Mouse (Mus musculus): ENCODE measurements around the gene Rps6ka1. TPM values are rescaled to one million over a fixed set of nuclear protein-coding genes. Genes with fewer than 3 reads are reported as not detected.
A peak's percentile ranks its signal among the peaks of the same experiment; 100 is the strongest.

Rps6ka1 gene
- polyA plus RNA-seq, 1 experiment, result 1.7 TPM

DNA sequence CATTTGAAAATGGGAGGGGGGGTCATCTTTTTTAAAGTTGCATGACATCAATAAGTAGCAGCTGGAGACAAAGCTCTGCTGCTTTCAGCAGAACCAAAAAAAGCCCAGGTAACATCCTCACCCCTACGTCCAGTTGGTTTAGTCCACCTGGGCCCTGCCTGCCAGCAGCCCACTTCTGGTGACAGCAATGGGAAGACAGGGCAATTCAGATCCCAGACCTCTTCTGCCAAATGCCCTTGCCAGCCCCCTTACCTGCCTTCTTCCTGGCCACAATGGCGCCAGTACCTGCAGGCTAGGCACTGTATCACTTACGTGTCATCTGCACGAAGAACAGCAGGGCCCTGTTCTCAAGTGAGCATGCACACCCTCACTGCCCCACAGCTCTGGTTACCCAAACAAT, 2.3 kb downstream of the Rps6ka1 start:
- Histone ChIP-seq H3K4me2 (ENCODE audit: low read depth) (no peak overlapping the region), H3K4me3 (no peak overlapping the region), H3K27me3 (ENCODE audit: control insufficient read depth, insufficient read depth, insufficient read length) (peaks cover 6% of the 10 kb centered on the region), H3K79me2 (ENCODE audit: control insufficient read depth, insufficient read depth) (no peaks in the 10 kb centered on the region), H3ac (ENCODE audit: control insufficient read depth, insufficient read length) (no peak overlapping the region), H3K36me3 (ENCODE audit: control insufficient read depth, insufficient read depth) (no peaks in the 10 kb centered on the region)
- TF ChIP-seq MYOD1 (IDR thresholded peaks at IDR 0.05; ENCODE audit: control insufficient read depth in 1 of 3, insufficient read length in 2 of 3, low read depth in 2 of 3) (no peak), USF1 (IDR thresholded peaks at IDR 0.05; ENCODE audit: low read depth) (no peak), POLR2A (IDR thresholded peaks at IDR 0.05; ENCODE audit: insufficient read length, low read depth) (no peak), TCF12 (IDR thresholded peaks at IDR 0.05; ENCODE audit: insufficient read depth, poor library complexity, severe bottlenecking) (no peak), POLR2AphosphoS2 (IDR thresholded peaks at IDR 0.05; ENCODE audit: insufficient read length, low read depth) (no peak), TCF3 (IDR thresholded peaks at IDR 0.05; ENCODE audit: insufficient read length, low read depth) (no peak), REST (IDR thresholded peaks at IDR 0.05; ENCODE audit: insufficient read depth, insufficient read length) (no peak), SRF (IDR thresholded peaks at IDR 0.05; ENCODE audit: control insufficient read depth, insufficient read length, low read depth) (no peak), CEBPB (IDR thresholded peaks at IDR 0.05; ENCODE audit: insufficient read depth, poor library complexity, severe bottlenecking) (no peak), MAX (IDR thresholded peaks at IDR 0.05; ENCODE audit: low read depth) (no peak), E2F4 (IDR thresholded peaks at IDR 0.05; ENCODE audit: insufficient read depth) (no peak), MYOG (IDR thresholded peaks at IDR 0.05; ENCODE audit: control insufficient read depth in 1 of 3, insufficient read depth in 1 of 3, insufficient read length in 2 of 3, low read depth in 2 of 3) (no peak)

DNA sequence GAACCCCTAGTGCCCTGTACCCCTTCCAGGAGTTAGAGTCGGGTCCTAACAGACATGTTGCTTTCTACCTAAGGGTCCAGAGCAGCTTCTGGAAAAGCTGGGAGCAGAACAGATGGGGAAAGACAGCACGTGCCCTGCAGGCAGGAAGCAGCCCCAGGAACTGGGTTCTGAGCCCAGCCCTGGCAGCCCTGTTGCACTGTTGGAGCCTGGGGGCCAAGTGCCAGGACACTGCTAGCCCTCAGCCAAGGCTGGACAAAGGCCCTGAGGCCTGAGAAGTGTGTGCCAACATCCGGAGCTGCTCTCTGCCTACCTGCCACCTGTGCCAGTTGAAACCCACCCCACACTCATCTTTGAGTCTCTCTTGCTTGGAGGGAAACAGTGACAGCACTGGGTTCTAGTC, 2.7 kb downstream of the Rps6ka1 start:
- Histone ChIP-seq H3K36me3 (ENCODE audit: control insufficient read depth, insufficient read depth) (no peaks in the 10 kb centered on the region), H3K79me2 (ENCODE audit: control insufficient read depth, insufficient read depth) (no peaks in the 10 kb centered on the region), H3K4me3 (no peak overlapping the region), H3K4me2 (ENCODE audit: low read depth) (no peak overlapping the region), H3K27me3 (ENCODE audit: control insufficient read depth, insufficient read depth, insufficient read length) (peaks cover 6% of the 10 kb centered on the region), H3ac (ENCODE audit: control insufficient read depth, insufficient read length) (no peak overlapping the region)
- TF ChIP-seq E2F4 (IDR thresholded peaks at IDR 0.05; ENCODE audit: insufficient read depth) (no peak), MAX (IDR thresholded peaks at IDR 0.05; ENCODE audit: low read depth) (no peak), MYOD1 (IDR thresholded peaks at IDR 0.05; ENCODE audit: control insufficient read depth in 1 of 3, insufficient read length in 2 of 3, low read depth in 2 of 3) (no peak), REST (IDR thresholded peaks at IDR 0.05; ENCODE audit: insufficient read depth, insufficient read length) (no peak), POLR2A (IDR thresholded peaks at IDR 0.05; ENCODE audit: insufficient read length, low read depth) (no peak), USF1 (IDR thresholded peaks at IDR 0.05; ENCODE audit: low read depth) (no peak), TCF3 (IDR thresholded peaks at IDR 0.05; ENCODE audit: insufficient read length, low read depth) (no peak), SRF (IDR thresholded peaks at IDR 0.05; ENCODE audit: control insufficient read depth, insufficient read length, low read depth) (no peak), MYOG (IDR thresholded peaks at IDR 0.05; ENCODE audit: control insufficient read depth in 1 of 3, insufficient read depth in 1 of 3, insufficient read length in 2 of 3, low read depth in 2 of 3) (no peak)

DNA sequence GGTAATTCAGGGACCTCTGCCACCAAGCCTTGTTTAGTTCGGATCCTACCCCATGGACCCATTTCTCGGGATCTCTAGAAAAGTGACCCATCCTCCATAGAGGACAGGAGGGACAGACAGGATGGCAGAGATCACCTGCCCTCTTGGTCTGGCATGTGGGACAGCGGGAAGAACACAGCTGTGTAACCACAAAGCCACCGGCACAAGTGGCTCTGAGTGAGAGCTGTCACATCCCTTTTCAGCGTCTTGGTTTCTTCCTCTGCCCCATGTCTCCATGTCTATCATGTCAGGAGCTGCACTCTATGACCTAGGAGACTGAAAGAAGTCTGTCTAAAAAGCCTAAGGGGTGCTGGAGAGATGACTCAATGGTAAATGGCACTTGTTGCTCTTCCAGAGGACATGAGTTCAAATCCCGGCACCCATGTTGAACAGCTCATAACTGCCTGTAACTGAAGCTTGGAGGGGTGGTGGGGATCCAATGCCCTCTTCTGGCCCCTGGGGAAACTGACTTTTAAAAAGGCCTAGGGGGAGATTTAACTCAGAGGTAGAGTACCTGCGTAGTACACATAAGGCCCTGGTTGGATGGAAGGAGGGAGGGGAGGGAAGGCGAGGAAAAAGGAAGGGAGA, 3.4 kb downstream of the Rps6ka1 start:
- TF ChIP-seq POLR2AphosphoS2 (IDR thresholded peaks at IDR 0.05; ENCODE audit: insufficient read length, low read depth) (no peak), CEBPB (IDR thresholded peaks at IDR 0.05; ENCODE audit: insufficient read depth, poor library complexity, severe bottlenecking) (no peak), REST (IDR thresholded peaks at IDR 0.05; ENCODE audit: insufficient read depth, insufficient read length) (no peak), TCF3 (IDR thresholded peaks at IDR 0.05; ENCODE audit: insufficient read length, low read depth) (peak; percentile 65), E2F4 (IDR thresholded peaks at IDR 0.05; ENCODE audit: insufficient read depth) (no peak), TCF12 (IDR thresholded peaks at IDR 0.05; ENCODE audit: insufficient read depth, poor library complexity, severe bottlenecking) (no peak), POLR2A (IDR thresholded peaks at IDR 0.05; ENCODE audit: insufficient read length, low read depth) (no peak), USF1 (IDR thresholded peaks at IDR 0.05; ENCODE audit: low read depth) (no peak), MAX (IDR thresholded peaks at IDR 0.05; ENCODE audit: low read depth) (no peak), MYOG (IDR thresholded peaks at IDR 0.05; ENCODE audit: control insufficient read depth in 1 of 3, insufficient read depth in 1 of 3, insufficient read length in 2 of 3, low read depth in 2 of 3) (peak; percentile 15 to 91 (median 58)), SRF (IDR thresholded peaks at IDR 0.05; ENCODE audit: control insufficient read depth, insufficient read length, low read depth) (no peak), MYOD1 (IDR thresholded peaks at IDR 0.05; ENCODE audit: control insufficient read depth in 1 of 3, insufficient read length in 2 of 3, low read depth in 2 of 3) (peak in 1 of 3 experiments; percentile 74)
- H3K4me2 ChIP-seq (ENCODE audit: low read depth), result no peak overlapping the region
- no peak overlapping the region for H3K4me3 ChIP-seq
- no peaks in the 10 kb centered on the region for H3K79me2 ChIP-seq (ENCODE audit: control insufficient read depth, insufficient read depth)
- no peak overlapping the region for H3ac ChIP-seq (ENCODE audit: control insufficient read depth, insufficient read length)
- H3K27me3 ChIP-seq (ENCODE audit: control insufficient read depth, insufficient read depth, insufficient read length), result peaks cover 6% of the 10 kb centered on the region
- H3K36me3 ChIP-seq (ENCODE audit: control insufficient read depth, insufficient read depth), result no peaks in the 10 kb centered on the region

DNA sequence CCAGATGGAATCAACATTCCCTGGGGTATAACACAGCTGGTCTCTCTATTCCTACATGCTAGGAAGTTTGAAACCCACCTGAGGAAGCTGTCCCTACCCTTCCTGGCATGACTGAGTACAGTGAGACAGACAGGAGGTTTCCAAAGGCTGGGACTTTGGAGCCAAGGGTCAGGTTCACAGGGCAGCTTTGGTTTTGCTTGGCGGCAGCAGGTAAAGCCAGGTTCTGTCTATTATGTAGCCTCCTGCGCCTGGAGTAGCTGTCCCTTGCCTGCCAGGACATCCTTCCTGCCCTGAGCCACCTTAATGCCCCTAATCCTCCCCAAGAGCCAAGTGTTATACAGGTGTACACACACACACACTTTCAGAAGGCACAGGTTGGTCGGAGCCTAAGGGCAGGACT, 5.7 kb downstream of the Rps6ka1 start:
- Histone ChIP-seq H3K27me3 (ENCODE audit: control insufficient read depth, insufficient read depth, insufficient read length) (peaks cover 3% of the 10 kb centered on the region), H3ac (ENCODE audit: control insufficient read depth, insufficient read length) (no peak overlapping the region), H3K79me2 (ENCODE audit: control insufficient read depth, insufficient read depth) (no peaks in the 10 kb centered on the region), H3K4me2 (ENCODE audit: low read depth) (no peak overlapping the region), H3K4me3 (no peak overlapping the region), H3K36me3 (ENCODE audit: control insufficient read depth, insufficient read depth) (no peaks in the 10 kb centered on the region)
- TF ChIP-seq SRF (IDR thresholded peaks at IDR 0.05; ENCODE audit: control insufficient read depth, insufficient read length, low read depth), result no peak
- TF ChIP-seq TCF3 (IDR thresholded peaks at IDR 0.05; ENCODE audit: insufficient read length, low read depth), result no peak
- TF ChIP-seq E2F4 (IDR thresholded peaks at IDR 0.05; ENCODE audit: insufficient read depth), result no peak
- TF ChIP-seq USF1 (IDR thresholded peaks at IDR 0.05; ENCODE audit: low read depth), result no peak
- TF ChIP-seq MYOG (IDR thresholded peaks at IDR 0.05; ENCODE audit: control insufficient read depth in 1 of 3, insufficient read depth in 1 of 3, insufficient read length in 2 of 3, low read depth in 2 of 3), result no peak
- TF ChIP-seq POLR2A (IDR thresholded peaks at IDR 0.05; ENCODE audit: insufficient read length, low read depth), result no peak
- no peak for TF ChIP-seq POLR2AphosphoS2 (IDR thresholded peaks at IDR 0.05; ENCODE audit: insufficient read length, low read depth)
- TF ChIP-seq REST (IDR thresholded peaks at IDR 0.05; ENCODE audit: insufficient read depth, insufficient read length), result no peak
- no peak for TF ChIP-seq MYOD1 (IDR thresholded peaks at IDR 0.05; ENCODE audit: control insufficient read depth in 1 of 3, insufficient read length in 2 of 3, low read depth in 2 of 3)
- no peak for TF ChIP-seq MAX (IDR thresholded peaks at IDR 0.05; ENCODE audit: low read depth)
- TF ChIP-seq CEBPB (IDR thresholded peaks at IDR 0.05; ENCODE audit: insufficient read depth, poor library complexity, severe bottlenecking), result no peak
- no peak for TF ChIP-seq TCF12 (IDR thresholded peaks at IDR 0.05; ENCODE audit: insufficient read depth, poor library complexity, severe bottlenecking)
